Mouse (Mus musculus): Measurements from ENCODE around the gene Defb22.

Defb22 gene

DNA sequence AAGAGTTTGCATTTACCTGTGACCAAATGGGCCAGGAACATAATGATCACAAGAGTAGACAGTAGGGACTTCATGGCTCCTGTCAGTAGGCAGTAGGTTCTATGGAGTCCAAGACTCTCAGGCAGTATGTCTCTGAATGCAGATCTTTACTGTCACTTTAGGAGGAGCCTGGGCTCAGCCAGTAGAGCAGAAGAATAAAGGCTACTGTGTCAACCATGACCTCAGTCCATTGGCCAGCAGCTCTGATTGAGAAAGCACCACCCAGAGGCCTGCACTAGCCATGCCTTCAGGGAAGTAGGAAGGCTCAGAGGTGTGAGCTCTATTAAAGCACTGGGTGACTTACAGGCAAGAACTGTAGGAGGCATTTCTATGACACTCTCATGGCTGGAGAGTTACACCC, at the start of gene Defb22:
Gene Defb22, minus strand, starts transcription at position 101 of the 400 bp plus-strand sequence.
- DNase-seq, result no peak

DNA sequence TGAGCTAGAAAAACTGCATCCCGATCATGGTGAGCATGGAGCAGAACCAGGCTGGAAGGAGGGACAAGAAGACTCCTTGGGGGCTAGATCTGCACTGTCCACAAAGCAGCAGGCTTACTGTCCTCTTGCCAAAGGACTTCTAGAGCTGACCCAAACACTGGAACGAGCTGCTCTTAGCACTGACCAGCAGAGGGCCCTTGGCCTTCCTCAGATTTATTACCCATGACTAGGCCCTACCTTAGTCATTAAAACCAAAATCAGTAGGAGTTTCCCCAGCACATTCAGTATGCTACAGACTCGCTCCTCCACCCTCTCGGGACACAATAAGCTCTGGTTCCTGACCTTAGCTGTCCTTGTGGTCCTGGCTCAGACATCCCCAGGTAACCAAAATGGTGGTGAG, 28.0 kb upstream of the Defb22 start, which contains the start of gene Defb28:
Gene Defb28, plus strand, starts transcription at position 275 of the 400 bp plus-strand sequence.
- no peak for DNase-seq

DNA sequence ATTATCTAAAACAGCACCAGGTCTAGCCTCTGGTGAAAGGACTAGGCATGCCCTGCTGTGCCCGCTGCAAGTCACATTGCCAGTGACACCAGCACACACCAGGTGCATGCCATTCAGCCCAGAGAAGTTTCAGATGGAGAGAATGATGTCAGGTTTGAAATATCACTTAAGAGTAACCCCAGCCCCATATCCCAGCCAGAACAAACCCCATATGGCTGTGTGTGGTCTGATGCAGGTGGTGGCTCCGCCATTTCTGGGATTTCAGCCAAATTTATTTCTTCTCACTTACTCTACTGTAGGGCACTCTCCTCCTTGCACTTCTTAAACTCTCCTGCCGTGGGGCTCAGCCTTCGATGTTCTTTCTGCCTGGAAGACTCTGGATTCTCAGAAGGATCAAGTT, 26.1 kb upstream of the Defb22 start:
- no peak for DNase-seq

DNA sequence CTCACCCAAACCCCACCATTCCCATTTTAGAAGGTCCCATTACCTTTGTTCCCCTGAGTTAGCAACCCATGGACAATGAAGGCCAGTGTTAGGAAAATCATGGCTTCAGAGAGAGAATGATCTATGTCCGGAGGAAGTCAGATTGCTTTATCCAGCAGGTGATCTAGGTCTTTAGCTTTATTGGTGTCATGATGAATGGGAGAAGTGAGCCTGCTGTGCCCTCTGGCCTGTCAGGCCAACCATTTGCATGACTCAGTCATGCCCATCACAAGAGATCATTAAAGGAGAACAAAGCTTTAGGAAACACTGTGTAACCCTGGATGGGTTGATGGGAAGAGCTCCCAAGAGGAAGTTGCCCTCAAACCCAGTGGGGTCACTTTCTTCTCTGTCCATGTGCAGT, 21.7 kb upstream of the Defb22 start, which contains the start of gene Defb26:
Gene Defb26, minus strand, starts transcription at position 101 of the 400 bp plus-strand sequence.
- no peak for DNase-seq

DNA sequence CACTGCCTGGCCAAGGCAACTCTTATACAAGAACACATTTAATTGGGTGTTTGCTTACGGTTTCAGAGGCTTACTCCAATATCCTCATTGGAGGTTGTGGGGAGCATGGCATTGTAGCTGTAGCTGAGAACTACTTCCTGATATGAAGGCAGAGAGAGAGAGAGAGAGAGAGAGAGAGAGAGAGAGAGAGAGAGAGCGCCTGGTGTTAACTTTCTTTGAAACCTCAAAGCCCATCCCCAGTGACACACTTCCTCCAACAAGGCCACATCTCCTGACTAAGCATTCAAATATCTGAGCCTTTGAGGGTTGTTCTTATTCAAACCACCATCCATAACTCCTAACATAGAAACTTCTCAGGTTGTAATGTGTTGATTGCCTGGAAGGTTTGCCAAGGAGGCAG, 14.0 kb upstream of the Defb22 start:
- no peak for DNase-seq

DNA sequence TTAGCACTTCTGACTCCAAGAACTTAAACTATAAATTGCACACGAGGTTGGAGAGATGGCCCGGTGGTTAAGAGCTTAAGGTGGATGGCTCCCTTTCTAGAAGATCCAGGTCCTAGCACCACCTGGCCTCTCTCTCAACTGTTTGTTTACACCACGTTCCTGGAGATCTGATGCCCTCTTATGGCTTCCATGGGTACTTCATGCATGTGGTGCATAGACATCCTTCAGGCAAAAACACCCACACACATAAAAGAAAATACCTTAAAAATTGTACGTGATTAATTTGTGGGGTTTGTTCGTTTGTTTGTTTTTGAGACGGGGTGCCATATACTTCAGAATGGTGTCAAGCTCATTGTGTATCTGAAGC, 10.9 kb upstream of the Defb22 start:
- no peak for DNase-seq

DNA sequence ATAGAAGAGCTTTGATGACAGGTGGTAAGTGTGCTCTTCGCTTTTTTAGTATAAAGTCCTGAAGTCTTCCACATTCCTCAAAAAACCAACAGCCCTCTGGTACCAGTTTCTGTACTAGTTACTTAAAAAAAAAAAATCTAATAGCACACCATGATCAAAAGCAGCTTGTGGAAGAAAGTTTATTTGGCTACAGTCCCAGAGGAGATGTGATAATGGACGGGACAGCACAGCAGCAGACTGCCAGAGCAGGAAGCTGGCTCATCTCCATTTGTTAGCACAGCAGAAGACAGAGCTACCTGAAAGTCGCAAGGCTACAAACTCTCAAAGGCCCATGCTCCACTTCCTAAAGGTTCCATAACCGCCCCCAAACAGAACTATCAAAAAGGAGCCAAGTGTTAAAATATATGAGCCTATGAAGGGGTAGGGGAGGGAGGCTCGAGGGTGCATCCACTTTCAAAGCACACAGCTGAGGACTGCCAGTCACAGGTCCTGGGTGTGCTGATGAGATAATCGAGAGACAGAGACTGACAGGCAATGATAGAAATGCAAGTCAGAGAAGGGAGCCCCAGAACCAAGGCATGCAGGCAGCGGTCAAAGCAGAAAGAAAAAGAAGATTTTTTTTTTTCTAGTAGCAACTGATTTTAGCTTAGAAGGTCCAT, 10.4 kb upstream of the Defb22 start:
- DNase-seq, result no peak

DNA sequence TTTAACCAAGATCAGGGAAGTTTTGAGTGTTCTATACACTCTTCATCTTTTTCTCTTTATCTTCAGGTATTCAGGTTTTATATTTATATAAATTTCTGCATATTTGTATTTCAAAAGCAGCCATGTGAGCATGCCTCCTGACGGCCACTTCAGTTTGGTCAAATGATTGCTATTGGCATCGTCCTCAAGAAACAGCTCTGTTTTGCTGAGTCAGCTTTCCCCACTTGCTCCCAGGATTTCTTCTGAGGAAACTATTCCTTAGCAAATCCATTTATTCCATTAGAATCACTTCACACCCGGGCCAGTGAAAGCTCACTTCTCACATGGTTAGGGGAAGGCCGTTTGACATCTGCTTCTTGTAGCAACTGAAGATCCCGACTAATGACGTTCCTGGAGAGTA, 8.1 kb upstream of the Defb22 start:
- no peak for DNase-seq

DNA sequence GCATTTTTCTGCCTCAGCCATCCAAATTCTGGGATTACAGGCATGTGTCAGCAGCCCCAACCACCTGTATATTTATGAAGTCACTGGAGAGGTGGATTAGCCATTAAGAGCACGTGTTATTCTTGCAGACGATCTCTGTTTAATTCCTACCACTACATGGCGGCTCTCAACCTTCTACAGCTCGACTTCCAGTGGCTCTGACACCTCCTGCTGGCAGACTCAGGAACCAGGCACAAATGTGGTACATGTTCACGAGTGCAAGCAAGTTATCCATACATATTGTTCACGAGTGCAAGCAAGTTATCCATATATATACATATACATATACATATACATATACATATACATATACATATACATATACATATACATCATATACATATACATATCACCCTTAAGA, 3.2 kb upstream of the Defb22 start:
- DNase-seq, result no peak

DNA sequence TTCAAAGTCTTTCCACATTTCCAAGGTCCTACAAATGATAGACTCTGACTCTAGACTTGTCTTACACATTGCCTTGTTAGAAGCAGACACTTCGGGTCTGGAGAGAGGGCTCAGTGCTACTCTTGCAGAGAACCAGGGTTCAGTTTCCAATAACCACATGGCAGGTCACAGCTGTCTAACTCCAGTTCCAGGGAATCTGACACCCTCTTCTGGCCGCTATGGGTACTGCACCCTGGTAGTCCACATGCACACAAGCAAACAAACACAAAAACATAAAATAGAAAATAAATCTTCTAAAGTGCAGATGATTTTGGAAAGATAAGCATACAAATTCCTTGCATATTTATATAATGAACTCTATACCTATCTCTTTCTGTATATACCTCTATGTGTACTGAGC, 2.9 kb downstream of the Defb22 start:
- no peak for DNase-seq

DNA sequence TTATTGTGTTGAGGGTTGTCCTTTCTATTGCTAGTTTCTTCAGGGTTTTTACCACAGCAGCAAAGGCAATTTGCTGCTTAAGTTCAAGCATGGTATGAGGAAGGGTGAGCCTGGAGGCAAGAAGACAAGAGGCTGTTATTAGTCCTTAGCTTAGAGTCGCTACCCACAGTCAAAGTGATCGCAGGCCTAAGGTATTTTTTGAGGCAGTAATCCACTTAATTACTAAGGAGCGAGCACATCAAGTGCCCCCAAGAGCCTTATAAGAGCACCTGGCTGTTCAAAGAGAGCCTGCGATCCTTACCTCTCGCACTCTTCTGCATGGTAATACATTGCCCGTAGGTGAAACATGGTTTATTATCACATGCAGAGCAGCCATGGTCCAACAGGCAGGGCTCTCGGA, 8.2 kb downstream of the Defb22 start:
- DNase-seq, result no peak

DNA sequence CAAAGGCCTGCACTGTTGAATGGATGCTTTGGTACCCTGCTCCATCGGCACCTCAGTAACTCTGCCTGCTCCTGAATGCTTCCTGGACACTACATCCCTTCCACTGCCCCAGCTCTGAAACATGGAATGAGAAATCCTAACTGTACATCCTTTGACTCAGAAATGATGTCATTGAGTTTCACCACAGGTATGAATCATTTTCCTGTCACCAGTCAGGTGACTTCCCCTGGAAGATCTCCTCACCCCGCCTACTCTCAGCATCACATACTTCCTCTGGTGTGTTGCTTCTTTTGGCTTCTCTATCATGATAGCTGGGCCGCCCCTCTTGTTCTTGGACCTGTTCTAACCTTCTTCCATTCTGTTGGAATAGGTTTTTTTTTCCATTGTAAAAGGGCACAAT, 9.1 kb downstream of the Defb22 start:
- DNase-seq, result no peak

DNA sequence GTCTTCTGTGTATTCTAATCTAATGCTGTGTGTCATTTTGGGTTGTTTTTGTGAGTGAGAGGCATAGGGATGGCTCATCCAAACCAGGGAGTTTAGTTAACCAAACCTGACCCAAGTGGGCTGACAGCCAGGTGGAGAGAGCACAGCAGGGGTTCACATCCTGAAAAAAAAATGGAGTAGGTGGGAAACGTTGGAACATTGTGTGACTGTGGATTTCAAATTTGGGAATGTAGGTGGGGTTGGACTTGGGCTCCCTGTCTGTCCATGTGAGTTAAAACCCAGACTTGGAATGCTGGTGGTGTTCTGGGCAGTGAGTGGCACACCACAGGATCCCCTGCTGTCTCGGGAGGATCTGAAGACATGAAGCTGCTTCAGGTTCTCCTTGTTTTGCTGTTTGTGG, 13.2 kb downstream of the Defb22 start, which contains the start of gene Defb20:
Gene Defb20, plus strand, starts transcription at position 301 of the 400 bp plus-strand sequence.
- DNase-seq, result no peak

DNA sequence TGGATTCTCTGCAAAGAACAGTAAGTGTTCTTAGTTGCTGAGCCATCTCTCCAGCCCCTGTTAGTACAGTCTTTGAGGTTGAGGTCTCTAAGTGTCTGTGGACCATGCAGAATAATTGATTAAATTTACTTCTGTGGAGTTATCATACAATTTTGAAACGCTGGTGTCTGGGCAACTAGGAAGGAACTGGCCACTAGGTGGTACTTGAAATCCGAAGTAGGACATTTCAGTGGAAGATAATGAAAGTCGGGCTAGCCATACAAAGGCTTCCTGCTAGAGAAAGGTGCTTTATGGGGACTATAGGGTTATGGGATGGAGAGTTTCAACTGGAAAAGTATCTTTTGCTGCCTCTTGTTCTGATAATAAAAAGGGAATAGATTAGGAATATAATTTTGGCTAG, 17.5 kb downstream of the Defb22 start:
- no peak for DNase-seq

DNA sequence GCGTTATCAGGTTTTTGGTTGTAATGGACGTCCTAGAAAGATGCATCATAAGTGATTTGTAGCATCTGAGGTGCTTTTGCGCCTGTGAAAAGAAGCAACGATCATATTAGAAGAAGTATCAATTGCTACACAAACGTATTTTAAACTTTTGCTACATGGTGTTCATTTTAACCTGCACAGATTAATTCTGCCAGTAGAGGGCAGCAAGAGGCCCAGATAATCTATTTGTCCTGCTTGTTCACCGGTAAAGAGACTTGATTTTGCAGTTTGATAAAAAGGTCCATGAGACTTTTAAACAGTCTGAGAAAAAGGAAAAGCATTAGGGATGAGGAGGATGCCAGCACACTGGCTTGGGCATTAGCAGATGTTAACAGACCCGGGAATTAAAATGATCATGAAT, 19.0 kb downstream of the Defb22 start:
- DNase-seq, result no peak

DNA sequence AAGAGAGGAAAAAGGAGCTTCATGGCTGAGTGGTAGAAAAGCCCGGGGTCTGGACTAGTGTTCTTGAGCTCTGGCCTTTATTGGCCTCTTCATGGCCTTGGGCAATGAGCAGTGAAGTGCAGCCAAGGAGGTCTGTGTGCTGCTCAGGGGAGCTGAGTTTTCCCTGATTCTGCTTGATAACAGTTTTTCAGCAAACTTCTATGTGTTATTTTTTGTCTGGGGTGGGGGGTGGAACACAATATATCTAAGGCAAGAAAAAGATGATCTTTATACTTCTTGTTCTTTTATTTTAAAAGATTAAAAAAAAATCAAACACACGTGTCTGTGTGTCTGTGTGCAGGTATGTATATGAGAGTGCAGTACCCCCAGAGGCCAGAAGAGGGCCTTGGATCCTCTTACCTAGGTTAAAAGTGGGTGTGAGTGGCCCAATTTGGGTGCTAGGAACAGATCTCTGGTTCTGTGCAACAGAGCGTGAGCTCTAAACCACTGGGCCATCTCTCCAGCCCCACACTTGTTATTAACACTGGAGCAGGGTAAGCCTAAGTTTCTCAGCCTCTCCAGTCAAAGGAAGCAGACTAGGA, 25.3 kb downstream of the Defb22 start, which contains the start of gene Defb23:
Gene Defb23, minus strand, starts transcription at position 51 of the 581 bp plus-strand sequence.
- DNase-seq, result no peak

DNA sequence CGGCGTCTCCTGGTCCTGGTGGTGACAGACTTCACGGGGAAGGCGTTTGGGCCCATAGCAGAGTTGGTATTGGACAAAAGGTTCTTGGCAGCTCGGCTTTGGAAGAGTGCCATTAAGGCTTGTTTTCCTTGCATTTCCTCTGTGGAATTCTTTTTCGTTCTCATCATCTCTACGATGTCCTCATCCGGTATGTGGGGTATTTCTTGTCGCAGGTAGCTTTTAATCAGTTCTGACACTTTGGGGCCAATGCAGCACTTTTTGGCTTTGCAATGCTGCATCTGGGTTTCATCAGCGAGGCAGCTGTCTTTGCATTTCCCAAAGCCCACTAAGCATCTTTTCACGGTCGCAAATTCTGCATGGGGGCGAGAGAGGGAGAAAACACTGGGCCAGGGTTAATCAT, 30.7 kb downstream of the Defb22 start:
- DNase-seq, result no peak

DNA sequence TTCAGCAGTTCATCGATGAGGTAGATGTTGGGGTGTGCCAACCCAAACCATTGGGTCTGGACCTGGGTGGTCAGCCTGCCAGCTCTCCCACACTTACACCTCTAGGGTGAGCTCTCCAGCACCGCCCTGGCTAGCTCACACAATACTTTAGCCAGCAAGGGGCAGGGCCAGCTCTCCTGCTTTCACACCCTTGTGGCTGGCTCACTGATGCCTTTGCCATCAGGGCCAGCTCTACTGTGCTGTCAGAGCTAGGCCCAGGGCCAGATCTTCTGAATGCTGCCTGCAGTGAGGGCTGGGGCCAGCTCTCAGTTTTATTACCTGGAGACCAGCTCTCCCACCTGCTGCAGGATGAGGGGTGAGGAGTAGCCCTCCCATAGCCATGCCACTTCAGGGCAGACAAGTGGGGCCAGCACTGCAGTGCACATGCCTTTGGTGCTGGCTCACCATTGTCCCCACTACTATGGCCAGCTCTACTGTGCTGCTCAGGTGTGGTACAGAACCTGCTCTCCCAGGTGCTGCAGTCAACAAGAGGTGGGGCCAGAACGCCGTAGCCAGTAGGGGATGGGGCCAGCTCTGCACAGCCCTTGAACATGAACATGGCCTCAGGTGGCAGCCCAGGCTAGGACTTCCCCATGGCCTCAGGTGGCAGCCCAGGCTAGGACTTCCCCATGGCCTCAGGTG, 37.7 kb downstream of the Defb22 start:
- peak; percentile 94 for DNase-seq

DNA sequence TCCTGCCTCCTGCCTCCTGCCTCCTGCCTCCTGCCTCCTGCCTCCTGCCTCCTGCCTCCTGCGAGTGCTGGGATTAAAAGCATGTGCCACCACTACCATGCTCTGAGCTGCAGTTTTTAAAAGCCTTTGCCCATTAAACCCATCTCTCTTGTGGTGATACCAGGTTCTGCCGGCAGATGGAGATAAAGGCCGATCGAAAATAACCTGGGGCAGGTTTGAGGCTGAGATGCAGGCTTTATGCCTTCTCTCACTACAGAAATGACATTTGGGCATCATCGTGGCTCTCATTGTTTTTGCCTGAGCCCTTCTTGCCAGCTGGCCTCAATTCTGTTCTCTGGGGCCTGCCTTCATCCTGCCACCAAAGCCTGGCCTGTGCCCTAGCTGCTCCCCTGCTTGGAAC, 39.7 kb downstream of the Defb22 start:
- DNase-seq, result no peak

DNA sequence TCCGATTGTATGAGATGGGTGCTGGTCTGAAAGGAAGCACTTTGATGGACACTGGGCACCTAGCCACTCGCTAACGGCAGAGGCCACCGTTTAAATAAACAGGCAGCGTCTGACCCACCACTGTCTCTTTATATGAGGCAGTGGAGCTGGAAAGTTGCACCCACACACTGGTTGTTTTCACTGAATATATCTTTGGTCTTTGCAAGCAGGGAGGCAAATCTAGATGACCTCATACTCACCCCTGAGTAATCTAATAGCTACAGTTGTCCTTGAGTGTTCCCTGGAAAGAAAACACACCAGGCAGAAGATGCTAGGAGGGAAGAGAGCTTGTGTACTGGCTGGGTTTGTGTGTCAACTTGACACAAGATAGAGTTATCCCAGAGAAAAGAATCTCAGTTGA, 42.5 kb downstream of the Defb22 start:
- no peak for DNase-seq

DNA sequence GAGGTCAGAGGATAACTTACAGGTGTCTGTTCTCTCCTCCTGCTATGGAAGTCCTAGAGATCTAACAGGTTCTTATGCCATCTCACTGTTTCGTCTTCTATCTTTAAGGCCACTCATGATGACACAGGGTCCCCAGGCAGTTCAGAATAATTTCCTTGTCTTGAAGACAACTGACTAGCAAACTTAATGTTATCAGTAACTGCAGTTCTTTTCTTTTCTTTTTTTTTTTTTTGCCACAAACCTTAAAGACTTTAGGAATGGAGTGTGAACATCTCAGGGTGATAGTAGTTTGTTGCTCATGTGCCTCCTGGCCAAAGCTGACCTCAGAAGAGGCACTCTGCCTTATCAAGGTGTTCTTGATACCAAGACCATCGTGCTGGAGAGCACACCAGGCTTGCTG, 43.3 kb downstream of the Defb22 start:
- no peak for DNase-seq

DNA sequence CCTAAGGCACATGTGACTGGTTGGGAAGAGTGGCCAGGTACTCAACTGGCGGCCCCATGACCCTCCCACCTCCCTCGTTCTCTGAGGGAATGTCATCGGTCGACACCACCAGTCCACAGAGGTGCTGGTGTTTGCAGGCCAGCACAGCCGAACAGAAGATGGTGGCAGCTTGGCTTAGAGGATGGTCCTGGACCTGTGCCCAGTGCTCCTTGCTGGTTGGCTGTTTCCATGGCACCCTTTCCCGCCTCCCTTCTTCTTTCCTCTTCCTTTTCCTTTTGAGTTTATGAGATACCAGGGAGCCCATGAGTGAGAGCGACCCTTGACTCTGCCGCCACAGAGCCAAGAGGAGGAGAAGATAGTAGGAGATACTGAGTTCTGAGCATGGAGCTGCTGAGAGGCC, 46.7 kb downstream of the Defb22 start:
- no peak for DNase-seq

DNA sequence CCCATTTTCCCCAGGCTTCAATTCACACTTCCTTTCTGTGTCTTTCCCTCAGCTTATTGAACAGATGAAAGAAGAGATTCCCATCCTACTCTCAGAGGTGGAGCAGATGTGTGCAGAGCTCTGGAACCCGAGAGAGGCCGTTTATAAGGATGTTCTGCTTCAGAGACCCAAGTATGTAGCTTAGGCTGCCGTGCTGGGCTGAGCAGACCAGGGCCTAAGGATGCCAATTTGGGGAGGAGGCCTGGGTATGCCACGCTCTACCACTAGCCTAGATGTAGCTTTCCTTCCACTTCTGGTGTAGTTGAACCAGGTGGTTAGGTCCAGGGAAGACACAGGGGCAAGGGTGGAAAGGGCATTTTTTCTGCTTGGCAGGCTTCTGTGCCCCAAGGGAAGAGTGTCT, 47.6 kb downstream of the Defb22 start:
- DNase-seq, result peak; percentile 75

DNA sequence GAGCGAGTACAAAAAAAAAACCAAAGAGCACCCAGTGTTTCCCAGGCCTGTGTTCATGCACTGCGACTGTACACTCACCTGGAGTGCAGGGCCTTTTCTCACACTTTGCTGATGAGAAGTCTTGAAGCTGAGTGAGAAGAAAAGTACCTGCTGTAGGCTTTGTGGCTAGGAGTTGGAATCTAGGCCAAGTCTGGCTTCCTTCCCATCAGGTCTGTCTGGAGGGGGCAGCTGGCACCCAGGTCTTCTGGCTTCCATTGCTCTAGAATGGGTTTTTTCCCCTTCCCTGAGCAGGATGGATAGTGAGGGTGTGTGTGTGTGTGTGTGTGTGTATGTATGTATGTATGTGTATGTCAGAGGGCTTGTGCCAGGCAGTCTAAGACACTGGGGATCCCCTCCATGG, 50.1 kb downstream of the Defb22 start:
- DNase-seq, result no peak

Data from heart, adult 11 months (tissue).